Mouse (Mus musculus): ENCODE results near the gene Hoxc12.
A peak's percentile ranks its signal among the peaks of the same experiment; 100 is the strongest.

The Hoxc12 gene

GRCm38 (mm10) chr15:102965003-102965891, 28.7 kb downstream of the Hoxc12 start:
- no peak for DNase-seq (ENCODE audit: low read depth)

- no peak for DNase-seq (ENCODE audit: low read depth)
These were observed 29.6 kb downstream of the Hoxc12 start for GRCm38 (mm10) chr15:102965892-102966775.

GRCm38 (mm10) chr15:102966776-102967311, 30.3 kb downstream of the Hoxc12 start, which contains the start of gene Hoxc10:
Hoxc10 (plus strand) TSS chr15:102966796.
- DNase-seq (ENCODE audit: low read depth) = no peak

- DNase-seq (ENCODE audit: low read depth) = no peak
These were observed 30.7 kb downstream of the Hoxc12 start, which contains the start of gene Hoxc5 for GRCm38 (mm10) chr15:102967312-102967510. Hoxc5 (plus strand) TSS chr15:102967443.

GRCm38 (mm10) chr15:102967511-102968397, 31.2 kb downstream of the Hoxc12 start:
- no peak for DNase-seq (ENCODE audit: low read depth)

GRCm38 (mm10) chr15:102969296-102969695, 32.7 kb downstream of the Hoxc12 start:
- DNase-seq (ENCODE audit: low read depth) = no peak

GRCm38 (mm10) chr15:102970740-102971139, 34.2 kb downstream of the Hoxc12 start:
- peak; percentile 86 for DNase-seq (ENCODE audit: low read depth)

GRCm38 (mm10) chr15:102972254-102972653, 35.7 kb downstream of the Hoxc12 start:
- no peak for DNase-seq (ENCODE audit: low read depth)

- no peak for DNase-seq (ENCODE audit: low read depth)
These were observed 36.2 kb downstream of the Hoxc12 start for GRCm38 (mm10) chr15:102972753-102973152.

GRCm38 (mm10) chr15:102975034-102975433, 38.5 kb downstream of the Hoxc12 start:
- no peak for DNase-seq (ENCODE audit: low read depth)

- no peak for DNase-seq (ENCODE audit: low read depth)
These were observed 39.1 kb downstream of the Hoxc12 start for GRCm38 (mm10) chr15:102975688-102976111.

- DNase-seq (ENCODE audit: low read depth) = no peak
These were observed 39.6 kb downstream of the Hoxc12 start, which contains the start of gene Hoxc9 for GRCm38 (mm10) chr15:102976171-102976570. Hoxc9 (plus strand) TSS chr15:102976439.

- DNase-seq (ENCODE audit: low read depth) = no peak
These were observed 40.3 kb downstream of the Hoxc12 start for GRCm38 (mm10) chr15:102976631-102977422.

GRCm38 (mm10) chr15:102977423-102977974, 40.9 kb downstream of the Hoxc12 start:
- DNase-seq (ENCODE audit: low read depth) = no peak

- DNase-seq (ENCODE audit: low read depth) = no peak
These were observed 42.3 kb downstream of the Hoxc12 start for GRCm38 (mm10) chr15:102978615-102979515.

- DNase-seq (ENCODE audit: low read depth) = no peak
These were observed 43.4 kb downstream of the Hoxc12 start for GRCm38 (mm10) chr15:102979936-102980335.

- no peak for DNase-seq (ENCODE audit: low read depth)
These were observed 43.8 kb downstream of the Hoxc12 start for GRCm38 (mm10) chr15:102980352-102980751.

GRCm38 (mm10) chr15:102980912-102981311, 44.4 kb downstream of the Hoxc12 start:
- peak; percentile 22 for DNase-seq (ENCODE audit: low read depth)

Data from NIH3T3 (cell line).